Mouse (Mus musculus) G1E (cell line): ENCODE measurements around the gene Pop5. TPM values are rescaled to one million over a fixed set of nuclear protein-coding genes. Genes with fewer than 3 reads are reported as not detected.

Experiments
- ATAC-seq: 2 replicates; pipeline ENCODE4 v1.8.0; 2016; ENCODE audit warnings: mild to moderate bottlenecking; ENCODE audit not compliant: insufficient number of reproducible peaks, poor library complexity, low FRiP score, severe bottlenecking; ENCODE audit errors: extremely low read depth
- DNase-seq: peaks from one replicate; pipeline ENCODE4 v3.0.0; 2012; ENCODE audit warnings: low spot score
- H3K27me3 ChIP-seq: 2 replicates; pipeline ENCODE4 v1.6.1; 2012; ENCODE audit warnings: mild to moderate bottlenecking, low read length, inconsistent platforms; ENCODE audit not compliant: insufficient read depth
- H3K36me3 ChIP-seq: replicated peaks from 2 replicates; pipeline ENCODE3; 2012; ENCODE audit warnings: mild to moderate bottlenecking, inconsistent platforms
- H3K4me1 ChIP-seq: 2 replicates; pipeline ENCODE4 v1.6.1; 2012; ENCODE audit warnings: low read depth, low read length, inconsistent platforms, mixed read lengths; ENCODE audit not compliant: insufficient read depth
- H3K4me3 ChIP-seq: 2 replicates; pipeline ENCODE4 v1.5.1; 2012; ENCODE audit warnings: low read depth, mild to moderate bottlenecking, inconsistent platforms, low read length, moderate library complexity, mixed read lengths
- H3K9me3 ChIP-seq: replicated peaks from 2 replicates; pipeline ENCODE4 v1.6.1; 2012; ENCODE audit warnings: inconsistent platforms
- CTCF ChIP-seq: IDR thresholded peaks from 2 replicates; pipeline ENCODE4 v1.5.1; 2012; ENCODE audit warnings: low read depth, low read length, inconsistent platforms, mixed read lengths
- GATA1 ChIP-seq: IDR thresholded peaks from 2 replicates; pipeline ENCODE4 v1.6.1; 2012; ENCODE audit warnings: borderline replicate concordance, low read length, inconsistent platforms, mixed read lengths
- GATA2 ChIP-seq: IDR thresholded peaks from 2 replicates; pipeline ENCODE4 v1.6.1; 2012; ENCODE audit warnings: low read depth, low read length, inconsistent platforms, borderline replicate concordance
- POLR2AphosphoS5 ChIP-seq: IDR thresholded peaks from 2 replicates; pipeline ENCODE4 v1.6.1; 2012; ENCODE audit warnings: low read depth, low read length, inconsistent platforms; ENCODE audit not compliant: insufficient replicate concordance
- TAL1 ChIP-seq: conservative IDR thresholded peaks from 2 replicates; pipeline ENCODE4 v1.6.1; 2012; ENCODE audit warnings: low read depth, low read length, inconsistent platforms, mixed read lengths
- polyA plus RNA-seq: library from polyadenylated mRNA; stranded (reverse); fragments of >175 nt; gene quantifications from 2 replicates; pipeline ENCODE4 v1.2.3, GENCODE M21; 2012
- total RNA-seq, 2 experiments: library from RNA; stranded (forward) in 1 of 2; stranded (reverse) in 1 of 2; fragments of 200-1000 nt in 1 of 2; fragments of >200 nt in 1 of 2; fragmentation: Nextera tagmentation in 1 of 2; gene quantifications; 2 replicates each; pipeline ENCODE4 v1.2.3; 2014 to 2017

Gene Pop5
- total and polyA plus RNA-seq, 3 experiments, result 18.6 to 61.2 (median 24.2) TPM

GRCm38 (mm10) chr5:115256909-115257546, 21.4 kb downstream of the Pop5 start:
- H3K4me1 ChIP-seq, result peaks cover 18% of the 10 kb centered on the region
- TF ChIP-seq GATA1 (no peak), TAL1 (no peak), POLR2AphosphoS5 (no peak), GATA2 (no peak), CTCF (no peak)
- ATAC-seq (no peak), DNase-seq (no peak)
- H3K36me3 ChIP-seq, result peaks cover 69% of the 10 kb centered on the region
- H3K4me3 ChIP-seq, result no peak overlapping the region
- H3K27me3 ChIP-seq, result no peaks in the 10 kb centered on the region
- H3K9me3 ChIP-seq, result no peaks in the 10 kb centered on the region

- H3K9me3 ChIP-seq, result no peaks in the 10 kb centered on the region
- no peak for ATAC-seq
- H3K4me1 ChIP-seq, result peaks cover 40% of the 10 kb centered on the region
- no peak overlapping the region for H3K4me3 ChIP-seq
- no peaks in the 10 kb centered on the region for H3K27me3 ChIP-seq
- TF ChIP-seq GATA1 (no peak), CTCF (no peak), GATA2 (no peak), TAL1 (no peak), POLR2AphosphoS5 (no peak)
- peaks cover 90% of the 10 kb centered on the region for H3K36me3 ChIP-seq
- no peak for DNase-seq
Observed at GRCm38 (mm10) chr5:115260356-115260755, 24.7 kb downstream of the Pop5 start.

DNA sequence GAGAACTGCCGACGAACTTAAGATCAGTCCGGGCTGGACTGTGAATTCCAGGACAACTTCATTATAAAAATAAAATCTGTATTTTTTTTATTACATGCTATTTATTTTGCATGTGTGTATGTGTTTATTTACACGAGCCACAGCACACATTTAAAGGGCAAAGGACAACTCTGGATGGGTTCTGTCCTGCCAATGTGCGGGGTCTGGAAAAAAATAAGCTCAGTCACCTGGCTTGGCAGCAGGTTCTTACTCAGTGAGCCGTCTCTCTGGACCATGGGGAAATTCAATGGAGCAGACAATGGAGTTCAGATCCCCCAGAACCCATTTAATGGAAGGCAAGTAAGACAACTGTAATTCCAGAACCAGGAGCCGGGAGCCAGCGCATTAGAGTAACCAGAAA, 25.5 kb downstream of the Pop5 start:
- Histone ChIP-seq H3K27me3 (no peaks in the 10 kb centered on the region), H3K4me3 (no peak overlapping the region), H3K4me1 (peaks cover 44% of the 10 kb centered on the region), H3K36me3 (peaks cover 89% of the 10 kb centered on the region), H3K9me3 (no peaks in the 10 kb centered on the region)
- no peak for TF ChIP-seq GATA2
- TF ChIP-seq CTCF, result no peak
- no peak for TF ChIP-seq POLR2AphosphoS5
- no peak for TF ChIP-seq GATA1
- no peak for TF ChIP-seq TAL1
- no peak for ATAC-seq
- no peak for DNase-seq

- DNase-seq (no peak), ATAC-seq (no peak)
- Histone ChIP-seq H3K4me1 (peaks cover 48% of the 10 kb centered on the region), H3K27me3 (no peaks in the 10 kb centered on the region), H3K36me3 (peaks cover 88% of the 10 kb centered on the region), H3K9me3 (no peaks in the 10 kb centered on the region), H3K4me3 (no peak overlapping the region)
- TF ChIP-seq POLR2AphosphoS5 (no peak), GATA1 (no peak), CTCF (no peak), GATA2 (no peak)
Observed at GRCm38 (mm10) chr5:115261880-115262279, 26.2 kb downstream of the Pop5 start.

- DNase-seq (no peak), ATAC-seq (no peak)
- no peaks in the 10 kb centered on the region for H3K9me3 ChIP-seq
- H3K4me1 ChIP-seq, result peaks cover 53% of the 10 kb centered on the region
- H3K36me3 ChIP-seq, result peaks cover 83% of the 10 kb centered on the region
- TF ChIP-seq CTCF, result no peak
- TF ChIP-seq GATA2, result no peak
- no peak for TF ChIP-seq TAL1
- no peak for TF ChIP-seq POLR2AphosphoS5
- no peak for TF ChIP-seq GATA1
- H3K27me3 ChIP-seq, result no peaks in the 10 kb centered on the region
- H3K4me3 ChIP-seq, result no peak overlapping the region
Observed at GRCm38 (mm10) chr5:115262502-115263291, 27.1 kb downstream of the Pop5 start.

DNA sequence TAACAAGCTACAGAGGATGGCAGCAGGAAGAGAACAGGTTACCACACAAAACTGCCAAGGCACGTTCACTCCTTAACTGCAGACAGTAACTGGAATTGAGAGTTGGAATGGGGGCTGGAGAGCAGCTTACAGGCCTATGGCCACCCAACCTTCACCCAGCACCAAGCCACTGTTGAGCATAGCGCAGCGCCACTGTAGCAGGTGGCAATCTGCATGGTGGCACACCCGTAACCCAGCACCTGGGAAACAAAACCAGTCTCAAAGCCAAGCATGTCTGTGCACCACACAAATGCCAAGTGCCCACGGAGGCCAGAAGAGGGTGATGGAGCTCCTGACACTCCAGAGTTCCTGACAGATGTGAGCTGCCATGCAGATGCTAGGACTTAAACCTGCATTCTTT, 30.7 kb downstream of the Pop5 start:
- Histone ChIP-seq H3K27me3 (no peaks in the 10 kb centered on the region), H3K4me3 (peak overlapping the region; percentile 34; the same call in 1 of the 2 replicates), H3K4me1 (peaks cover 73% of the 10 kb centered on the region), H3K9me3 (no peaks in the 10 kb centered on the region), H3K36me3 (peaks cover 76% of the 10 kb centered on the region)
- ATAC-seq (no peak), DNase-seq (no peak)
- TF ChIP-seq POLR2AphosphoS5 (no peak), GATA1 (no peak), TAL1 (no peak), CTCF (no peak), GATA2 (no peak)
